Mouse (Mus musculus) myocyte (in vitro differentiated cells): ENCODE results near the gene Rfx4. TPM values are rescaled to one million over a fixed set of nuclear protein-coding genes. Genes with fewer than 3 reads are reported as not detected.

Experiments
- H3K27me3 ChIP-seq: one replicate; pipeline ENCODE4 v1.6.1; 2011; ENCODE audit not compliant: control insufficient read depth, insufficient read depth, insufficient read length
- H3K36me3 ChIP-seq: one replicate; pipeline ENCODE4 v1.6.1; 2011; ENCODE audit not compliant: control insufficient read depth, insufficient read depth
- H3K4me2 ChIP-seq: one replicate; pipeline ENCODE4 v1.6.1; 2011; ENCODE audit warnings: low read depth, control low read depth
- H3K4me3 ChIP-seq: one replicate; pipeline ENCODE4 v1.5.1; 2011; ENCODE audit warnings: mild to moderate bottlenecking, control low read depth, moderate library complexity
- H3K79me2 ChIP-seq: one replicate; pipeline ENCODE4 v1.6.1; 2011; ENCODE audit not compliant: control insufficient read depth, insufficient read depth
- H3ac ChIP-seq: one replicate; pipeline ENCODE4 v1.6.1; 2011; ENCODE audit not compliant: control insufficient read depth, insufficient read length
- CEBPB ChIP-seq: IDR thresholded peaks from 2 replicates; pipeline ENCODE4 v1.6.1; 2011; ENCODE audit warnings: mild to moderate bottlenecking, moderate library complexity; ENCODE audit not compliant: poor library complexity, insufficient read depth, severe bottlenecking
- E2F4 ChIP-seq: IDR thresholded peaks from one replicate; pipeline ENCODE4 v1.6.1; 2011; ENCODE audit warnings: mild to moderate bottlenecking, control low read depth, moderate library complexity; ENCODE audit not compliant: insufficient read depth
- MAX ChIP-seq: IDR thresholded peaks from one replicate; pipeline ENCODE4 v1.6.1; 2011; ENCODE audit warnings: low read depth, mild to moderate bottlenecking, control low read depth
- MYOD1 ChIP-seq, 3 experiments: IDR thresholded peaks; one replicate each; pipeline ENCODE4 v1.6.1; 2011; ENCODE audit warnings: control low read depth in 2 of 3, low read depth in 2 of 3, mild to moderate bottlenecking in 2 of 3, moderate library complexity in 1 of 3; ENCODE audit not compliant: insufficient read length in 2 of 3, control insufficient read depth in 1 of 3
- MYOG ChIP-seq, 3 experiments: IDR thresholded peaks; one replicate each; pipeline ENCODE4 v1.6.1; 2011; ENCODE audit warnings: control low read depth in 2 of 3, low read depth in 2 of 3, mild to moderate bottlenecking in 2 of 3; ENCODE audit not compliant: insufficient read length in 2 of 3, control insufficient read depth in 1 of 3, insufficient read depth in 1 of 3
- POLR2A ChIP-seq: IDR thresholded peaks from one replicate; pipeline ENCODE4 v1.6.1; 2011; ENCODE audit warnings: low read depth, mild to moderate bottlenecking, control low read depth, moderate library complexity; ENCODE audit not compliant: insufficient read length
- POLR2AphosphoS2 ChIP-seq: IDR thresholded peaks from one replicate; pipeline ENCODE4 v1.6.1; 2011; ENCODE audit warnings: low read depth, control low read depth; ENCODE audit not compliant: insufficient read length
- REST ChIP-seq: IDR thresholded peaks from one replicate; pipeline ENCODE4 v1.6.1; 2011; ENCODE audit warnings: mild to moderate bottlenecking, control low read depth, moderate library complexity; ENCODE audit not compliant: insufficient read depth, insufficient read length
- SRF ChIP-seq: IDR thresholded peaks from one replicate; pipeline ENCODE4 v1.6.1; 2011; ENCODE audit warnings: low read depth; ENCODE audit not compliant: control insufficient read depth, insufficient read length
- TCF12 ChIP-seq: IDR thresholded peaks from one replicate; pipeline ENCODE4 v1.6.1; 2011; ENCODE audit warnings: mild to moderate bottlenecking, control low read depth; ENCODE audit not compliant: poor library complexity, insufficient read depth, severe bottlenecking
- TCF3 ChIP-seq: IDR thresholded peaks from one replicate; pipeline ENCODE4 v1.6.1; 2011; ENCODE audit warnings: low read depth, control low read depth; ENCODE audit not compliant: insufficient read length
- USF1 ChIP-seq: IDR thresholded peaks from one replicate; pipeline ENCODE4 v1.6.1; 2011; ENCODE audit warnings: low read depth, mild to moderate bottlenecking, control low read depth, moderate library complexity
- polyA plus RNA-seq: library from polyadenylated mRNA; unstranded; fragments of >200 nt; fragmentation: generic; extraction: Trizol; gene quantifications from one replicate; pipeline ENCODE4 v1.2.1, GENCODE M21; 2012; ENCODE audit warnings: missing spikeins

The Rfx4 gene
- 0.12 TPM for polyA plus RNA-seq

- Histone ChIP-seq H3K27me3 (peaks cover 30% of the 10 kb centered on the region), H3K36me3 (no peaks in the 10 kb centered on the region), H3K4me3 (no peak within 1 kb of the TSS), H3K4me2 (no peak within 1 kb of the TSS), H3ac (no peak within 1 kb of the TSS), H3K79me2 (no peaks in the 10 kb centered on the region)
- TF ChIP-seq POLR2AphosphoS2 (no peak), TCF12 (no peak), USF1 (no peak), MYOG (IDR thresholded peaks at IDR 0.05; ENCODE audit: control insufficient read depth in 1 of 3, insufficient read depth in 1 of 3, insufficient read length in 2 of 3, low read depth in 2 of 3) (no peak), CEBPB (no peak), SRF (no peak), REST (no peak), MAX (no peak), MYOD1 (IDR thresholded peaks at IDR 0.05; ENCODE audit: control insufficient read depth in 1 of 3, insufficient read length in 2 of 3, low read depth in 2 of 3) (no peak), TCF3 (no peak), POLR2A (no peak), E2F4 (no peak)
Observed at GRCm38 (mm10) chr10:84755786-84756203, at the start of gene Rfx4. Gene Rfx4 (plus strand): TSS chr10:84756062.

GRCm38 (mm10) chr10:84706543-84706942, 49.3 kb upstream of the Rfx4 start:
- Histone ChIP-seq H3ac (no peak overlapping the region), H3K4me3 (no peak overlapping the region), H3K27me3 (no peaks in the 10 kb centered on the region), H3K79me2 (no peaks in the 10 kb centered on the region), H3K36me3 (peaks cover 12% of the 10 kb centered on the region), H3K4me2 (no peak overlapping the region)
- no peak for TF ChIP-seq POLR2A
- no peak for TF ChIP-seq TCF12
- no peak for TF ChIP-seq MYOD1 (IDR thresholded peaks at IDR 0.05; ENCODE audit: control insufficient read depth in 1 of 3, insufficient read length in 2 of 3, low read depth in 2 of 3)
- no peak for TF ChIP-seq POLR2AphosphoS2
- TF ChIP-seq CEBPB = no peak
- no peak for TF ChIP-seq E2F4
- no peak for TF ChIP-seq MAX
- no peak for TF ChIP-seq REST
- TF ChIP-seq SRF = no peak
- TF ChIP-seq USF1 = no peak
- TF ChIP-seq TCF3 = no peak
- no peak for TF ChIP-seq MYOG (IDR thresholded peaks at IDR 0.05; ENCODE audit: control insufficient read depth in 1 of 3, insufficient read depth in 1 of 3, insufficient read length in 2 of 3, low read depth in 2 of 3)

- Histone ChIP-seq H3K4me2 (no peak overlapping the region), H3K79me2 (no peaks in the 10 kb centered on the region), H3K36me3 (peaks cover 12% of the 10 kb centered on the region), H3K27me3 (no peaks in the 10 kb centered on the region), H3ac (no peak overlapping the region), H3K4me3 (no peak overlapping the region)
- TF ChIP-seq MAX (no peak), SRF (no peak), MYOD1 (IDR thresholded peaks at IDR 0.05; ENCODE audit: control insufficient read depth in 1 of 3, insufficient read length in 2 of 3, low read depth in 2 of 3) (no peak), CEBPB (no peak), POLR2A (no peak), MYOG (IDR thresholded peaks at IDR 0.05; ENCODE audit: control insufficient read depth in 1 of 3, insufficient read depth in 1 of 3, insufficient read length in 2 of 3, low read depth in 2 of 3) (no peak), REST (no peak), USF1 (no peak)
Observed at GRCm38 (mm10) chr10:84707226-84707625, 48.6 kb upstream of the Rfx4 start.

- TF ChIP-seq MYOG (IDR thresholded peaks at IDR 0.05; ENCODE audit: control insufficient read depth in 1 of 3, insufficient read depth in 1 of 3, insufficient read length in 2 of 3, low read depth in 2 of 3) (no peak), CEBPB (no peak), TCF3 (no peak), USF1 (no peak), SRF (no peak), MYOD1 (IDR thresholded peaks at IDR 0.05; ENCODE audit: control insufficient read depth in 1 of 3, insufficient read length in 2 of 3, low read depth in 2 of 3) (no peak), TCF12 (no peak), POLR2A (no peak), POLR2AphosphoS2 (no peak), REST (no peak), E2F4 (no peak)
Observed at GRCm38 (mm10) chr10:84707752-84708530, 47.9 kb upstream of the Rfx4 start.

More at GRCm38 (mm10) chr10:84707752-84708530, 47.9 kb upstream of the Rfx4 start:
- Histone ChIP-seq H3ac (no peak overlapping the region), H3K79me2 (no peaks in the 10 kb centered on the region), H3K4me2 (no peak overlapping the region), H3K27me3 (no peaks in the 10 kb centered on the region), H3K4me3 (no peak overlapping the region), H3K36me3 (peaks cover 12% of the 10 kb centered on the region)
